Mouse (Mus musculus): Measurements from ENCODE around the gene Pawr.

Pawr gene

GRCm38 (mm10) chr10:108406798-108407754 is 75.2 kb downstream of the Pawr start:
- in situ Hi-C loops (cut with MboI; ENCODE audit: low pct_unique_long_range_greater_than_20kb in 1 of 2, low sequenced_read_pairs in 2 of 2, unreplicated experiment in 1 of 2), result no loop called here

GRCm38 (mm10) chr10:108408025-108408424 is 76.1 kb downstream of the Pawr start:
- in situ Hi-C loops (cut with MboI; ENCODE audit: low pct_unique_long_range_greater_than_20kb in 1 of 2, low sequenced_read_pairs in 2 of 2, unreplicated experiment in 1 of 2), result no loop called here

DNA sequence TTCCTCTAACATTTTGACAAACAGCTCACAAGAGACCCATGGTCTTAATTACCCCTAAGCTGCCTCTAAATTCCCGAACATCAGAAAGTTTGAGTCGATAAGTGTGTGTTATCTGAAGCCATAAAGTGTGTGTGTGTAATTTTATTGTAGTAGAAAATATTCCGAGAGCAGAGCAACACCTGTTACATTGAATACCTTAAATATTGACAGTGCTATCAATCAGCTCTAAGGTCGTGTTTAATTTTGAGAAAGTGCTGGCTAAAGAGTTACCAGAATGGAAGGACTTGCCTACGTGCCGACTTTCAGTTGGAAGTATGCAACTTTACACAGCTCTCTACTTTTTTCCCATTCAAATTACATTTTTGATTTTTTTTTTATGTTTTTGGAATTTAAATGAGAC is 76.5 kb downstream of the Pawr start:
- in situ Hi-C loops (cut with MboI; ENCODE audit: low pct_unique_long_range_greater_than_20kb in 1 of 2, low sequenced_read_pairs in 2 of 2, unreplicated experiment in 1 of 2), result no loop called here

- in situ Hi-C loops (cut with MboI; ENCODE audit: low pct_unique_long_range_greater_than_20kb in 1 of 2, low sequenced_read_pairs in 2 of 2, unreplicated experiment in 1 of 2), result no loop called here
Observed at GRCm38 (mm10) chr10:108408986-108409385, 77.1 kb downstream of the Pawr start.

GRCm38 (mm10) chr10:108409529-108409928 is 77.6 kb downstream of the Pawr start:
- in situ Hi-C loops (cut with MboI; ENCODE audit: low pct_unique_long_range_greater_than_20kb in 1 of 2, low sequenced_read_pairs in 2 of 2, unreplicated experiment in 1 of 2), result no loop called here

DNA sequence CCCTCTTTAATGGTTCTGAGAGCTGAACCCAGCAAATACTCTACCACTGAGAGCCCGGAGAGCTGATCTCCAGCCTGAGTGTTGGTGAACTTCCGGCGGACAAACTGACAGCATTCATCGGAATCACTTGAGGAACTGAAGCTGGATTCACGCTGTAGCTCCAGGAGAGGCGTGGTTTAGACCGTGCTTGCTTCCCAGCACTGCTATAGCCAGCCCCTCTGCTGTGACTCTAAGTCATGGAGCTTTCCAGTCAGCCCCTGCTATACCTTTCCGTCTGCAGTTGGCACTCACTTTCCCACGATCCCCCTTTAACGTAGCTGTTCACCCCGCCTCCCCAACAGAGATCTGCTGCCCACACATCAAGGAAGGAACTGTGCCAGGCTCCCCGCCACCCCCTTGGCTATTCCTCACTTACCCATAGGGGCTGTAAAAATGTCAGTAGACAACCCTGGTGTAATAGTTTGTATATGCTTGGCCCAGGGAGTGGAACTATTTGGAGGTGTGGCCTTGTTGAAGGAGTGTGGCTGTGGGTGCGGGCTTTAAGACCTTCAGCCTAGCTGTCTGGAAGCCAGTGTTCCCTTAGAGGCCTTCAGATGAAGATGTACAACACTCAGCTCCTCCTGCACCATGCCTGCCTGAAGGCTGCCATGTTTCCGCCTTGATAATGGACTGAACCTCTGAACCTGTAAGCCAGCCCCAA is 83.2 kb downstream of the Pawr start:
- in situ Hi-C loops (cut with MboI; ENCODE audit: low pct_unique_long_range_greater_than_20kb in 1 of 2, low sequenced_read_pairs in 2 of 2, unreplicated experiment in 1 of 2), result loop anchor here in 1 of 2 experiments (5.0 kb wide), 1 partner anchor 73 kb away; no protein-coding TSS in a partner anchor

GRCm38 (mm10) chr10:108417448-108417847 is 85.5 kb downstream of the Pawr start:
- in situ Hi-C loops (cut with MboI; ENCODE audit: low pct_unique_long_range_greater_than_20kb in 1 of 2, low sequenced_read_pairs in 2 of 2, unreplicated experiment in 1 of 2), result loop anchor here in 1 of 2 experiments (5.0 kb wide), 1 partner anchor 75 kb away; no protein-coding TSS in a partner anchor

DNA sequence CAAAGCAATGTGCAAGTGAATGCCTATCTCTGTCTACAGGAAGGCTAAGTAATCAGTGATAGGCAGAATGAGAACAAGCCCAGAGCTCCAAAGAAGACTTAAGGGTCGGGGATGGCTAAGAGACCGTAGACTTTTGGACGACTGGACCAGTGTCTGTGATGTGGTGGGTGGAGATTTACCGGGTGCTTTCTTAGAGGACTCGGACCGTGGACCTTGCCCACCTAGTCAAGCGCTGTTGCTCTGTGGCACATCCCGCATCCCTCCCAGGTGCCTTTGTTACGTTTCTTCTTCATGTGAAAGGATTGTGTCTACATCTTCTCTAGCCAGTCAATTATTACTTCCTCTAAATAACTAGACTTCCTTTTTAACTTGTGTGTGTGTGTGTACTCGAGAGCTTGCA is 98.6 kb downstream of the Pawr start:
- in situ Hi-C loops (cut with MboI; ENCODE audit: low pct_unique_long_range_greater_than_20kb in 1 of 2, low sequenced_read_pairs in 2 of 2, unreplicated experiment in 1 of 2), result loop anchor here (5.0 to 25.0 kb wide), 2 partner anchors 133 to 268 kb away; partner anchors contain the start of gene Ppp1r12a (in 2 of the 2)

DNA sequence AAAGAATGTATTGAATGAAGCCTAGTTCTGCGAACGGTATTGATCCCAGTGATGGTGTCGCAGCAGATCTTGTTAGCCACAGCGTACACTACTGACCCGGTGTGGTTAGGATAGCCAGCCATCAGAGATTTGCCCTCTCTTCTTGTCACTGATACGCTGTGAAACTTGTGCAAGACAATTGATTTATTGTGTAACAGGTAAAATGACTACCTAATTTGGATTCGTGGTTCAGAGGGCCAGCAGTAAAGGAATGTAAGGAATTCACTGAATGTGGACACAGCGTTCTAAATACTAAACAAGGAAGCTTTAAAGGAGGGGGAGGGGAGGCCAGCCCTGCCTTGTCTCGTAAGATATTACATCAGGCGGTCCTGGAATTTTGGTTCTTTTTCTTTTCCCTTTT is 100.3 kb downstream of the Pawr start:
- in situ Hi-C loops (cut with MboI; ENCODE audit: low pct_unique_long_range_greater_than_20kb in 1 of 2, low sequenced_read_pairs in 2 of 2, unreplicated experiment in 1 of 2), result loop anchor here (5.0 to 25.0 kb wide), 2 partner anchors 135 to 270 kb away; partner anchors contain the start of gene Ppp1r12a (in 2 of the 2)

GRCm38 (mm10) chr10:108433976-108434375 is 102.1 kb downstream of the Pawr start:
- in situ Hi-C loops (cut with MboI; ENCODE audit: low pct_unique_long_range_greater_than_20kb in 1 of 2, low sequenced_read_pairs in 2 of 2, unreplicated experiment in 1 of 2), result loop anchor here (5.0 to 25.0 kb wide), 2 partner anchors 137 to 272 kb away; partner anchors contain the start of gene Ppp1r12a (in 2 of the 2)

GRCm38 (mm10) chr10:108435616-108436015 is 103.7 kb downstream of the Pawr start:
- in situ Hi-C loops (cut with MboI; ENCODE audit: low pct_unique_long_range_greater_than_20kb in 1 of 2, low sequenced_read_pairs in 2 of 2, unreplicated experiment in 1 of 2), result loop anchor here (5.0 to 25.0 kb wide), 2 partner anchors 143 to 273 kb away; partner anchors contain the start of gene Ppp1r12a (in 2 of the 2)

- in situ Hi-C loops (cut with MboI; ENCODE audit: low pct_unique_long_range_greater_than_20kb in 1 of 2, low sequenced_read_pairs in 2 of 2, unreplicated experiment in 1 of 2), result loop anchor here (5.0 to 25.0 kb wide), 2 partner anchors 144 to 274 kb away; partner anchors contain the start of gene Ppp1r12a (in 2 of the 2)
Observed at GRCm38 (mm10) chr10:108436365-108436764, 104.4 kb downstream of the Pawr start.

- in situ Hi-C loops (cut with MboI; ENCODE audit: low pct_unique_long_range_greater_than_20kb in 1 of 2, low sequenced_read_pairs in 2 of 2, unreplicated experiment in 1 of 2), result loop anchor here (25.0 kb wide), 1 partner anchor 278 kb away; the partner anchor contains the start of gene Ppp1r12a (in 2 of the 2)
Observed at GRCm38 (mm10) chr10:108440251-108440650, 108.3 kb downstream of the Pawr start.

DNA sequence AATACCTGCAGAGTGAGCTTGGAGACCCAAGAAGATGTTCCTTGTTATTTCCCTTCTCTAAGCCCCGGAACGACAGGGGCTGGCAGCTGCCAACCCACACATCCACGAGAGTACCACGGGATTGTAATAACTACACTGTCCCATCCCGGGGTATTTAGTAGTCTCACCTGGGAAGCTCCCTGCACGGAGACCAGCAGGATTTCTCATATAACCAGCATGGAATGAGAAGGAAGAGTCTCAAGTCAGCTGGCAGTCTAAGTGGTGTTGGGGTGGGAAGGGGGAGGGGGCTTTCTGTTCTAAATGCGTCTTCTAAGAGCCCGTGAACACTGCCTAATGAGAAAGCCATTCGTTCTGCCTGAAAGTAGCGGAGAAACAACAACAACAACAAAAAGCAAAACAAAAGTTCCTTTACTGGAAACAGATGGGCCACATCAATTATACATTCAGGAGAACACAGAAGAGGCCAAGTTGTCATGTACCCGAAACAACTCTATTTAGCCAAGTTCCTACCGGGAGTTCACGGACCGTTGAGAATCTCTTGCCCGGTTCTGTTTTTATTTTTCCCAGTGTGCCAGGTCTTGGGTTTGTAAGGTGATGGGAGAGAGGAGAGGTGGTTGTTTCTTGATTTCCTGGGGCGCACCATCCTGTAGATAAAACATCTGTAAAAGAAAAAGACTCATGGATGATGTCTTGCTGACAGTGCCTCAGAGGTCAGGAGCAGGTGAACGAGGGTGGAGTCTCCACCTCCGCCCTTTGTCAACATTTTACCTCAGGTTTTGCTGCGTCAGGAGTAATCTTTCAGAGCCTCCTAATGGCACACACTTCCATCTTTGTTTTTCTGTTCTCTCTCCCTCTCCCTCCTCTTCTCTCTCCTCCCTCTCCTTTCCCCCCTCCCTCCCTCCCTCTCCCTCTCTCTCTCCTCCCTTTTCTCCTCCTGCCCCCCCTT is 112.3 kb downstream of the Pawr start:
- in situ Hi-C loops (cut with MboI; ENCODE audit: low pct_unique_long_range_greater_than_20kb in 1 of 2, low sequenced_read_pairs in 2 of 2, unreplicated experiment in 1 of 2), result loop anchor here (25.0 kb wide), 1 partner anchor 282 kb away; the partner anchor contains the start of gene Ppp1r12a (in 2 of the 2)

GRCm38 (mm10) chr10:108445123-108445522 is 113.2 kb downstream of the Pawr start:
- in situ Hi-C loops (cut with MboI; ENCODE audit: low pct_unique_long_range_greater_than_20kb in 1 of 2, low sequenced_read_pairs in 2 of 2, unreplicated experiment in 1 of 2), result loop anchor here (25.0 kb wide), 1 partner anchor 283 kb away; the partner anchor contains the start of gene Ppp1r12a (in 2 of the 2)

DNA sequence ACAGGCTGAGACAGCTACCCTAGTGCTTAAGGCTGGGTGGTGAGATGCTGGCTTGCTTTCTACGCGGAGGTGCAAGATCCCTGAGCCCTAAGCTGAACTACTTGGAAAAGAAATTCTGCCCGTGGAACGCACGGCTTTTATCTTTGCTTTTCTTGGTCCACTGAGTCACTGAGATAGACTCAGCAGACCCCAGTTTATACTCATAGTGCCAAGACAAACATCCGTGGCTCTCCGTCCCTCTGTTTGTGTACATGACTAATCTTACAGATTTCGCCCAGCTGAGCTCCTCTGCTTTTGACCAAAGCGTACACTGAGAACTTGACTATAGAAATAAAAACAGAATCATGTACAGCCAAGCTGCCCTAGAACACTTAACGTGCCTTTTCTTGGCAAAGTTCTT is 113.7 kb downstream of the Pawr start:
- in situ Hi-C loops (cut with MboI; ENCODE audit: low pct_unique_long_range_greater_than_20kb in 1 of 2, low sequenced_read_pairs in 2 of 2, unreplicated experiment in 1 of 2), result loop anchor here (25.0 kb wide), 1 partner anchor 283 kb away; the partner anchor contains the start of gene Ppp1r12a (in 2 of the 2)

Measured in mouse embryonic stem cell (cell line).